8 mouse cellular contexts compared by ENCODE assay signal in genomic region chr16:12201216-12201615, GRCm38 (mm10).
DNase-seq lines count a peak whose midpoint lies in the region; ATAC-seq and TF ChIP-seq lines count a peak whose summit lies in the region.

No protein-coding gene starts in this region.

- H3K36me3 ChIP-seq in lung, embryonic 14.5 days (ENCODE audit: insufficient read depth) = no peaks in the 10 kb centered on the region
- no peaks in the 10 kb centered on the region for H3K36me3 ChIP-seq in splenic B cell, adult 2 months (ENCODE audit: control insufficient read depth, insufficient read depth, low read length, poor library complexity, severe bottlenecking)

- WGBS in lung, embryonic 14.5 days = 17% methylated on average over 3 of the region's 3 CpGs

- no peak overlapping the region for H3K27ac ChIP-seq in gastrocnemius, adult 2 months
- no peak overlapping the region for H3K27ac ChIP-seq in lung, embryonic 14.5 days (ENCODE audit: low read depth)

- no peaks in the 10 kb centered on the region for H3K27me3 ChIP-seq in lung, embryonic 14.5 days (ENCODE audit: insufficient read depth, low read length)
- no peaks in the 10 kb centered on the region for H3K27me3 ChIP-seq in splenic B cell, adult 2 months (ENCODE audit: control insufficient read depth, insufficient read depth, low read length, poor library complexity, severe bottlenecking)

- H3K4me3 ChIP-seq in gastrocnemius, adult 2 months = no peak overlapping the region
- H3K4me3 ChIP-seq in lung, embryonic 14.5 days (ENCODE audit: low read depth, low read length) = no peak overlapping the region

- intact Hi-C loops in gastrocnemius, adult 2 months (cut with DNase I) = loop anchor here (5.0 to 10.0 kb wide), 2 partner anchors 504 to 776 kb away; no protein-coding TSS in a partner anchor
- intact Hi-C loops in gastrocnemius, postnatal 14 days (cut with DNase I; ENCODE audit: low total_unique reads) = loop anchor here (5.0 to 10.0 kb wide), 2 partner anchors 219 to 506 kb away; partner anchors contain the start of gene Shisa9

- no peak for ATAC-seq in lung, embryonic 14.5 days (ENCODE audit: insufficient read depth)

- no peak overlapping the region for H3K9ac ChIP-seq in lung, embryonic 14.5 days

- H3K4me1 ChIP-seq in lung, embryonic 14.5 days (ENCODE audit: insufficient read depth) = no peaks in the 10 kb centered on the region

- H3K9me3 ChIP-seq in lung, embryonic 14.5 days (ENCODE audit: low read depth, low read length) = no peaks in the 10 kb centered on the region

- no peak for DNase-seq in gastrocnemius, adult 2 months
- no peak for DNase-seq in gastrocnemius, postnatal 14 days
- peak; percentile 78 for DNase-seq in lung, embryonic 14.5 days
- DNase-seq in lung, adult 18-20 months = no peak
- peak; percentile 5 to 34 for DNase-seq in cerebellum, postnatal 36 days
- DNase-seq in splenic B cell, adult 2 months (ENCODE audit: low read depth, low spot score) = peak; percentile 1
- DNase-seq in ovary, postnatal 10 days (ENCODE audit: low spot score) = no peak
- DNase-seq in frontal cortex, postnatal 14 days (ENCODE audit: low spot score in 2 of 2) = no peak

- TF ChIP-seq CTCF in gastrocnemius, adult 2 months (IDR thresholded peaks at IDR 0.05) = peak; percentile 78
- peak; percentile 84 for TF ChIP-seq CTCF in lung, embryonic 14.5 days (IDR thresholded peaks at IDR 0.05; ENCODE audit: low read depth)

- H3K4me2 ChIP-seq in lung, embryonic 14.5 days = no peak overlapping the region

Comparison
In these comparisons a context has a peak if more than half of its experiments do, and no peak if none do; other contexts are left out.
1. DNase-seq: peak in lung, embryonic 14.5 days (single experiment), cerebellum, postnatal 36 days (2 of 2) and splenic B cell, adult 2 months (single experiment); none in gastrocnemius, adult 2 months (single experiment), gastrocnemius, postnatal 14 days (single experiment), lung, adult 18-20 months (0 of 2), ovary, postnatal 10 days (single experiment) and frontal cortex, postnatal 14 days (0 of 2).